Mouse (Mus musculus) spleen, adult 18-20 months (tissue): ENCODE measurements at regions not wholly inside any gene's neighbourhood (a gene's known extent, or its start where the extent isn't known, plus 50 kb on each side); places are given as distances from the start of the nearest gene placed in this dataset.

ENCODE experiments used
- DNase-seq, 2 experiments: peaks; one replicate each; pipeline ENCODE4 v3.0.0; 2022; ENCODE audit warnings: mixed read lengths in 2 of 2

DNA sequence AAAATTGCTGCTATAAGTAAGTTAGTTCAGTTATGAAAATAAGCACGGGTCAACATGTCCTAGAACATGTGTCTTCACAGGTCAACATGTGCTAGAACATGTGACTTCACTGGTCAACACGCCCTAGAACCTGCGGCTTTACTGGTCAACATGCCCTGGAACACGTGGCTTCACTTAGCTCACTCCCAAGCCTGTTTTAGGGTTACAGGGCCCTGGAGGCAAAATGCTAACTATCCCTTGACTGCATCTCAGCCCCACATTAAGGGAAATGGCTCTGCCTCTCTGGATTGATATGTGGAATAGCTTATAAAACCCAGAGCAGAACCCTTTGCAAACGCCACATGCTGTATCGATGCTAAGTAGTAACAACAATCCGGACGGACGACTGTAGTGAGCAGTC is 67.8 kb downstream of the Nkx6-1 start:
- DNase-seq: no peak

DNA sequence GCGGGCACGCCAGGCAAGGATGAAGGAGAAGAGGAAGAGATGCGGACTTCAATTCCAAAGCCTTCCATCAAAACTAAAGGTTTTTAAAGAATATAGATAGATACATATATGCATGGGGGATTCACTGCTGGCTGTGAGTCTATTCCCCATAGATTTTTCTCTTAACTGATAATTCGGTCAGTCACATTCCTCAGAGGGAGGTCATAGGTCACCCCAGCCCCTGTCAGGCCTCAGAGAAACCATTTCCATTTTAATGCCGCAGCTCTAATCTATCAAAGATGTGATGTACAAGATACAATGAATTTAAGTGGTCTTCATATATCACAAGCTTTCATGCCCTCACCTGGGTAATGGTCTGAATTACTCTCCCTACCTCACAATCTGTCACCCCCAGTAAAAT is 73.6 kb downstream of the Nkx6-1 start:
- DNase-seq: no peak

DNA sequence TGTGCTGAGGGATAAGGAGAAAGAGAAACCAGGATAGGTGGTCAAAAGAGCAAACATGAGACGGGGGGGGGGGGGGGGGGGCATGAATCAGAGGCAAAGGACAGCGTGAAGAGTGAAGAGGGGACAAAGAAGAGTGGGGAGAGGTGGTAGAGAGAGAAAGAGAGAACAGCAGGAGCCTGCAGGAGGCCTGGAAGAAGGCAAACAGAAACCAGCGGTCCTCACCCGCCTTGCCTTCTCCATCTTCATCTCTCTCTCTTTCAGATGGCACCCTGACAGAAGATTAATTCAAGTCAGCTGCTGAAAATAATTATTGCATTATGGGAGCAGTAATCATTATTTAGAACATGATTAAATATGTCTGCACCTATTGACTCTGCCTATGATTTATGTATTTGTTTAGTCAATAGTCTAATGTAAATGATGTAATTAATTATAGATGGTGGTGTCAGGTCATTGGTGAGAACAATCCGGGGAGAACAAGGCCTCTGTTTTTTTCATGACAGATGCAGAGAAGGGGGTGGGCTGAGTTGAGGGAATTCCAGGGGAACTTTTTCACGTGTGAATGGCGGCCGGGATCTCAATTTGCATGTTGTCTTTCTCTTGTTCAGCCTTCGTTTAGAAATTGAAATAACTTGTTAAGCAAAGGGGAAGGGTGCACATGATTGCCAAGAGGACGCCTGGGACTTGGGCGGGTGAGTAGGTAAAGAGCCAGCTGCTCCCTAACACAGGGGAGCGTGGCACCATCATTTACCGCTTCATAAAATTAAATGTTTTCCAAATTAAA is 74.3 kb downstream of the Nkx6-1 start:
- no peak for DNase-seq

DNA sequence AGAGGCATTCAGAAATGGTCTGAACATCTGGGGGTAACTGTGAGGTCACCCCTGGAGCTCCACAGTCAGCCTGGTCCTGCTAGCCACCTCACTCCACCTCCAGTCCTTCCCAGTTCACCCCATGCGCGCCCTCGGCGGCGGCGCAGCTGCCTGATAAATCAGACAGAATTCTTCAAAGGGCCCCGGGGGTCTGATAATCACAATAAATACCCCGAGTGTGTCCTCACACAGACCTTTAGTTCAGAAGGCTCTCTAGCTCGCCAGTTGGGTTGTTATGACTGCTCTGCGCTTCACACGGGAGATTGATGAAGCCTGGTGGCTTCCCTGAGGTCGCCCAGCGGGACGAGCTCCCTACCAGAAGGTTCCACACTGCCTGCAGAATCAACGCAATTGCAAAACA is 91.8 kb downstream of the Nkx6-1 start:
- DNase-seq: no peak

DNA sequence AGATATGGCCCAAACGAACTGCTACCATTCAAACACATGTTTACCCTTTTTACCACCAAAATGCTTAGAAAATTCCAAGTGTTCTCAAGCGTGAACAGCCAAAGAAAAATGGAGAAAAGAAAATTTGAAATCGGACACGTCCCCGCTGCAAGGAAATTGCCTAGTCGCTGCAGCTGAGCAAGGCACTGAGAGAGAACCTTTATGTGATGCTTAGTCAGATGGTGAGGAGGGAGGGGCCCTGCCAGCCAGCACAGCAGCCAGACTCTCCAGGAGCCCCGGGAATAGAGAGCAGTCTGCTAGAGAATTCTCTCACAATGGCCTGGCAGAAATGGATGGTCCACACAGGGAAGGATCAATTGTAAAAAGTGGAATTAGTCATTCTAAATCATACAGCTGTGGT is 99.0 kb downstream of the Nkx6-1 start:
- DNase-seq: no peak

DNA sequence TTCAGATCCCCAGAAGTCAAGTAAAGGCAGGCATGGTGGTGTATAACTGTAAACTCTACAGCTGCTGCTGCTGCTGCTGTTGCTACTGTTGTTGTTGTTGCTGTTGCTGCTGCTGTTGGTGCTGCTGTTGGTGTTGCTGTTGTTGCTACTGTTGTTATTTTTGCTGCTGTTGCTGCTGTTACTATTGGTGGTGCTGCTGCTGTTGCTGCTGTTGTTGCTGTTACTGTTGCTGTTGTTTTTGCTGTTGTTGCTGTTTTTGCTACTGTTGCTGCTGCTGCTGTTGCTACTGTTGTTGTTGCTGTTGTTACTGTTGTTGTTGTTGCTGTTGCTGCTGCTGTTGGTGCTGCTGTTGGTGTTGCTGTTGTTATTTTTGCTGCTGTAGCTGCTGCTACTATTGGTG is 104.4 kb downstream of the Nkx6-1 start:
- DNase-seq: no peak

DNA sequence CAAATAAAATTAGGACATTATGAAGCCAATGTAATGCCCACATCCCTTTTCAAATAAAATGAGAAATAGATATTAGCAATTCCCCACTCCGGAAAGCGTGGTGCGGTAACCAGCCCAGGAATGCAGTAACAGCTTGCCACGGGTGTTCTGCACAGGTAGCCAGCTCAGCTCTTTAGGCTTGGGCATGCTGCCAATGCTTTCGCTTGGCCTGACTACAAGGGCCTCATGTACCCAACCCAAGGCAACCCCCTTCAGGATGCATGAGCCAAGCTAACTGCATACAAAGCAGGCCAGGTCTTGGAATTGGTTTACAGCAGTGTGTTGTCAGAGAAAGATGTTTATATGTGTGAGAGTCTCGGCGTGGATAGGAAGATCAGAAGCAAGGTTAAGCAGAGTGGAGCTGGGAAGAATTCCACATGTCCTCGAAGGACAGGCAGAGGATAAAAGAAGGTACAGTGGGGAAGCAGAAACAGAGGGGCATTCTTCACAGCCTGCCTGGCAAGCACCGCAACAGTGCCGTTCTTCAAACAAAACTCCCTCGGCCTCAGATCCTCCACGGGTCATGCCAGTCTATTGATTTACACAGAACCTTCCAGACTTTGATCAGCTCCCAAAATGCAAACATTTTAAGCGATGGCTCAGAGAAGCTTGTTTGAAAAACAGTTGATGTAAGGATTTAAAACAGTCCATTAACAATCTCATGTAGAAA is 106.4 kb downstream of the Nkx6-1 start:
- DNase-seq: no peak

DNA sequence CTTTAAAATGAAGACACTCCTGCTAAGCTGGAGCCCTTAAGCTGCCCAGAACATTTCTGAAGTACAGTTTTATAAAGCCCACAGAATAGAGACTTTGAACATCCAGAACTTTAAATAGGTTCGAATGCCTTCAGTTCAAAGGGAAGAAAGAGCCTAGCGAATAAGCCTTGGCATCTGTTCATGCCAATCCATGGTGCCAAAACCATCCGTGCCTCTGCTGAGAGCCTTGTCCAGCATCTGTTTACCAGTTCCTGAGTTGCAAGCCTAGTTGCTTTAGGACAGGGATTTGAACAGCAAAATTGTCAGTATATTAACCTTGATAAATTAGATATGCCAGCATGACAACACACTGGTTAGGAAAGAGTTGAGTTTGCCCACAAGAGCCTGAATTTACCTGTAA is 107.6 kb downstream of the Nkx6-1 start:
- DNase-seq: no peak

DNA sequence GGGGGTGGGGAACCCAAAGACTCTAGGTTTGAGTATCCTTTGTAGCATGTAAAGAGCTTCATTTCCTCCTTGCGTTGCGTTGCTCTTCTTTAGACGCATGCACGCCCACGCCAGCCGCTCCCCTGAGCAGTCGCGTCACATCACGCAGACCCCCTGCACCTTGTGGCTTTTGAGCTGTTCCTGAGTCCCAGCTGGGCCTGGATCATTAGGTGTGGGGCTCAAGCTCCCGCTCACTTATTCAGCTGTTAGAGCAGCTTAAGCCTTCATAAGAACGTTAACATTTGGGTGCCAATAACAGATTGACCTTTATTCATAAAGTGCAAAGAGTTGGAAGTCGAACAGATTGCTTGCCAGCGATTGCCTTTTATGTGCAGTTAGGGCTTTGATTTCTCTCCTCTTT is 121.5 kb downstream of the Nkx6-1 start:
- no peak for DNase-seq

DNA sequence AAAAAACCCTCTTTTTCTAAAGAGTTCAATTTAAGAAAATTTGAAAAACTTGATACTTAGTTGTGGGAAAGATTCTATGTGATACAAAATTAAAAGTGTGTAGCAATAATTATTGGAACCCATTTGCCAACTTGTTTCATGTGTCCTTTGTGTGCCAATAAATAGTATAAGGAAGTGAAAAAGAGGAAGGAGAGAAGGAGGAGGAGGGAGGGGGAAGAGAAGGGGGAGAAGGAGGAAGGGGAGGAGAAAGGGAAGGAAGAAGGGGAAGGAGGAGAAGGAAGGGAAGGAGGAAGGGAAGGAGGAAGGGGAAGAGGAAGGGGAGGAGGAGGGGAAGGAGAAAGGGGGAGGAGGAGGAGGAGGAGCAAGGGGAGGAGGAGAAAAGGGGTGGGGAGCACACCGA is 125.0 kb downstream of the Nkx6-1 start:
- DNase-seq: no peak

DNA sequence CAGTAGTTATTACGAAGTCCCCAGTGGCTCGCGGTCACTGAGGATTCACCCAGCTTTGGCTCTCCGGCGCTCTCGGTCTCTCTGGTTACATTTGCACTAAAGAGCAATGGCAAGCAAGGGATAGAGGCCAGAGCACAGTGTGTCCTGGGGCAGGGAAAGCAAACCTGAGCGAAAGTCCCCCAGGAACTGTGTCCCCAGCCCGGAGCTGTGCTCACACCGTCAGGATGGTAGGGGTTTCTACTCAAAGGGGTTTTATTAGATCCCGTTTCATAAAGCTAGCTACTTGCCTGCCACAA is 125.6 kb downstream of the Nkx6-1 start:
- no peak for DNase-seq

DNA sequence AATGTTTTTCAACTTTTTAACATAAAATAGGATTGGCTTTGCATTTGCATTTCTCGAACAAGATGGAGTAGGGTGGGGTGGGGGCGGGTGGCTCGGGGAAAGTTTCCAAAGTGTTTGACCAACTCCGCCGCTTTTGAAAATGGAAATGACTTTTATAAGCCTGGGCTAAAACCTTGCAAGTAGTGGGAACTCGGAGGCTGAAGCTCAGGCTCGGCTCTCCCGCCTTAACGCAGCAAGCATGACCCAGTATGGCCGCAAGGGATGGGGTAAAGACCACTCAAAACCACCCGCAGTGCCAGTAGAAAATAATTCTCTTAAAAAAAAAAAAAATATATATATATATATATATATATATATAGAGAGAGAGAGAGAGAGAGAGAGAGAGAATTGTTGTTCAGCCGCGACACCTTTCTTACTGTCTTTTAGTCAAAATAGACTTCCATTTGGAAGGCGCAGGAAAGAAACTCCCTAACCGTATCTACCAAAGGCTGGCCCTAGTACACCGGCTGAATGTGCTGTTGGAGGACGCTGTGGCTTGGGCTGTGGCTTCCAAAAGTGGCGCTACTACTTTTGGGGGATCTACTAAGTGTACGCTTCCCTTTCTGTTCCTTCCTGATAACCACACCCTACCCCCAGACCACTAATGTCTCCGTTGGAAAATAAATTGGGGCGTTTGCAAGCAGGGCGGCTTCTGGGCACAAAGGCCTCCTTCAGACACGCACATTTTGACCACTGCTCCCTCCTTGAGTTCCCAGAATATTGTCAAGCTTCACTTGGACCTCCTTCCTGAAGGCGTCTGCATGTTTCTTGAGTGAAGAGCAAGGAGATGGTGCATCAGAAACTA is 126.2 kb downstream of the Nkx6-1 start:
- no peak for DNase-seq

DNA sequence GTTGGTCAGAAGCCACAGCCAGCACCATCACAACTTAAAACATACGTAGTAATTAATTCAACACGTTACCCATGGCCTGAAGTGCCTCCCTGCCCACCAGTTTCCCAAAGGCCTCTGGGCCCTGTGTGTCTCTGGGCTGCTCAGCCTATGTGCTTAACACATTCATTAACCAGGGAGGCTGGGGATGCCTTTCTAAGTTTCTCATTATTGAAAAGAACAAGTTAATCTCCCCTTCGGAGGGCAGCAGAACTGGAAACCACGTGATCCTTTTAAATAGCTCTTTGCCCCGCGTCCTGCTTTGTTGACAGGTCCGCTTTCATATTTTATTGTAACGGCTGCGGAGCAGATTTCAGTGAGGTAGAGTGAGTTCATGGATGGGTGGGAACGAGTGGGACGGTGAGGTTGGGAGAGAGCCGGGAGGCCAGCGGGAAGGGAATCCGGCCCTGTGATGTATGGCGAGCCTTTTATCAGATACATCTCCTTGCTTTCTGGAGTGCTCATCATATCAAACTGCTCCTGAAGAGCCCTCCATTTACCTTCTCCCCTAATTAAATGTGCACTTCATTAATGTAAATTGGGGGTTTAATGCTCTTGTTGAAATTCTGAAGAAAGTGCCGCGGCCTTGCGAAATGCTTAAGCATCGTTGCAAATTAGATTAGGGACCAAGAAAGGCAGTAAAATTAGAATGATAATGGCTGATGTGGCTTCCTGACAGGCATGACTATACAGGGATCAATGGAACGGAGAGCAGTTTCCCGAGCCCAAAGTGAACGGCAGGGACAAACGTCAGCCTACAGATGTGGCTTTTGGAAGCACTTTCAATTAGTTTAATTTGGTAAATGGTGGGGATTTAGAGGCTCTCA is 127.0 kb downstream of the Nkx6-1 start:
- no peak for DNase-seq

DNA sequence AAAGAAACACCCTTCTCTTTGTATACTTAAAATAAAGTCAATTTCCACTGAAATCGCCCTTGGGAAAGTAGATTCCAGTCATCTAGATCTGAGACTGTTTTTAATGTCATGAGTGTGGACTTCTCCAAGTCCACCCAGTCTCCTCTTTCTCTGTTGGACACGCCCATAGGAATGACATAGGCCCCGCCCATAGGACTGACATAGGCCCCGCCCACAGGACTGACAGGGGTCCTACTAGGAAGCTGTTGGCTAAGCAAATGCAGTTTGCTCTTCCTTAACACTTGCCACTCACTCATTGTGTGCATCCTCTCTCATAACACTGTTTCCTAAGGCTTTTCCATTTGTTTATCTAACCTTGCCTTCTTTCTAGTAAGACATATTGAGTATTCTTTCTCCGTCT is 129.3 kb downstream of the Nkx6-1 start:
- DNase-seq: no peak

DNA sequence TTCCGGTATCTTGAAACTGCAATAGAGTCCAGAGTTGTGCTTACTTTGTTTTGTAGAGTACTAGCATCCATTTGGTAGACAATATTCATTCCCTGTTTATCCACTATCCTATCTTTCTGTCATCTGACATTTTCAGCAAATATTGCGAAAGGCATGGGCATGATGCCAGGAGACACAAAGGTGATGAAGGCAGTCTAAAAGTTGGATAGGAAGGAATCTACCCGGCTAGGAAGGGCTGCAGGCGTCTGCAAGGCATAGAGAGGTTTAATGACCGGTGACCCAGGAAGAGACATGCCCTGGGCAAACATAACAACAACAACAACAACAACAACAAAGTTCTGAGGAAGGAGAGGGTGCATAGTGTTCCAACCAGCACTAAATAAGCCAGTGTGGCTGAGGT is 139.4 kb downstream of the Nkx6-1 start:
- no peak for DNase-seq

DNA sequence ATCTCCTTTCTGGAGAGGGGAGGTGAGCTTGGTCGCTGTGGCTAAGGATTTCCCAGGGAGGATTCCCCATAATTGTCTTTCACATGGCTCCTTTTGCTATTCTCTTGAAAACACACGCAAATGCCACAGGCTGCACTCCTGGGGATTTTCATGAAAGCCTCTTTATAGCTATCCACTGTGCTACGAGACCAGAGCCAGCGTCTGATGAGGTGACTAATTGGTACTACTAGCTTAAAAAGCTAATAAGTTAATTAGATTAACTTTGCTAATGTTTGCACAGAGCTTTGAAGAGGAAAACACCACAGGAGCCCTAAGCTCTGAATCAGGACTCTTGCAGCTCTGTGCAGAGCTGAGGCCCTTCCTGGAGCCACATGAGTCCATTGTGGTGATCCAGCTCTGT is 140.1 kb downstream of the Nkx6-1 start:
- no peak for DNase-seq

DNA sequence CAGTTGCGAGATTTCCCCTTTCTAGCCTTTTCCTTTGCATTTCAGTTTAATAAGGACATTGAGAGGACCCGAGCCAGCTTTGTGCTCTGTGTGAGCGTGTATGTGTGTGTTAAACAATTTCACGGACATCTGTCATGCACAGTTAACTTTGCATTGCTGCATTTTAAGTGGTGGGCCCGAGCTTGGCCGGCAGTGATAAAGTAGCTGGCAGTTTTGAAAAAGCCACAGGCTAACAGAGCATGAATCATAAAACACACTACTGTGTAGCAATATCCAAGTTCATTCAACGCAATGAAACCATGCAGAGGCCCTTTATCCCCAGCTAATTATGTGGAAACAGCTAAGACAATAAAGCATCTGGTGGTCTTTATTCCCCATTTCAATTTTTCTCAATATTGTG is 140.9 kb downstream of the Nkx6-1 start:
- DNase-seq: no peak

DNA sequence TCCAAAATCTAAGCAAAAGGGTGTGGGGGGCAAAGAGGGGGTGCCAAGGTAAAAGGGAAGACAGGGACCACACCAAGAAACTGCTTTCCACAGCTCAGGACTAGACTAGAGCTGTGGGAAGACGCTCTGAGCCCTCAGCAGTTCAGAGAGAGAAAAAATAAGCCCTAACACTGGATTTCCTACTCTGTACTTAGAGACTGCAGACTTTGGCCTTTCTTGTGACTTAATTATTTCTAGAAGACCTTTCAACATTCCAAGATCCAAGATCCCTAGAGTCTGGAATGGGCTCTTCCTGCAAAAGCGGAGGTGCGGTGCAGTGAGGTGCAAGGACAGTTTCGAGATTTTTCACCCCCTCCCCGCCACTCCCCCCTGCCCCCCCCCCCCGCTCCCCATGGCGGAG is 141.3 kb downstream of the Nkx6-1 start:
- DNase-seq: no peak

DNA sequence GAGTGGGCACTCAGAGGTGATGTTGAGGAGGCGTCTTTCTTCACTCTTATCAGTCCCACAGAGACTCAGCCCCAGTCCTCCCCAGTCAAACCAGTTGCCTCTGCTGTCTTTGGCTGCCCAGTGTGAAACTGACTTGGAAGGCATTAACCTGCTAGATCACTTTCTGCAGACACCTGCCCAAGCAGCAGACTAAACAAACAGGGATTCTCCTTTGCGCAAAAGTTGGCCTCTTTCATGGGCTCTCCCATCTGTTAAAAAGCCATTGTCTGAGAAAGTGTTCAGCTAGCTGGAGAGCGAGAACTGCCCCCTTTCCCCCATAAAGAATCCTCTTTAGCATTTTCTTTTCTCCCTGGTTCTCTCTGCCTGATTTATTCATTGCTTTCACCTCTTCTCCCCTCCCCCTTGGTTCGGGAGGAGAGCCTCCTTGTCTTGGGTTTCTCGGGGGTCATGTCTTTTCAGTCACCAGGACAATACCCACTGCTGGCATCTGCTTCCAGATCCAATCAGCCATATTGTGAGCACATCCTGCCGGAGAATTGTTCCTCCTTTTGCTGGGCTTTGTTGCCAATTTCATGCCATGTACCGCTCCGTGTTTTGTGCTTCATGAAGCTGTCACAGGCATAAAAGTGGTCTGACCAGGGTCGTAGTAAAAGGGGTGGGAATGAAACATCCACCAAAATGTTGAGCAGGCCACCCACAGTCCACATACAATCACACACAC is 143.7 kb downstream of the Nkx6-1 start:
- DNase-seq: no peak

DNA sequence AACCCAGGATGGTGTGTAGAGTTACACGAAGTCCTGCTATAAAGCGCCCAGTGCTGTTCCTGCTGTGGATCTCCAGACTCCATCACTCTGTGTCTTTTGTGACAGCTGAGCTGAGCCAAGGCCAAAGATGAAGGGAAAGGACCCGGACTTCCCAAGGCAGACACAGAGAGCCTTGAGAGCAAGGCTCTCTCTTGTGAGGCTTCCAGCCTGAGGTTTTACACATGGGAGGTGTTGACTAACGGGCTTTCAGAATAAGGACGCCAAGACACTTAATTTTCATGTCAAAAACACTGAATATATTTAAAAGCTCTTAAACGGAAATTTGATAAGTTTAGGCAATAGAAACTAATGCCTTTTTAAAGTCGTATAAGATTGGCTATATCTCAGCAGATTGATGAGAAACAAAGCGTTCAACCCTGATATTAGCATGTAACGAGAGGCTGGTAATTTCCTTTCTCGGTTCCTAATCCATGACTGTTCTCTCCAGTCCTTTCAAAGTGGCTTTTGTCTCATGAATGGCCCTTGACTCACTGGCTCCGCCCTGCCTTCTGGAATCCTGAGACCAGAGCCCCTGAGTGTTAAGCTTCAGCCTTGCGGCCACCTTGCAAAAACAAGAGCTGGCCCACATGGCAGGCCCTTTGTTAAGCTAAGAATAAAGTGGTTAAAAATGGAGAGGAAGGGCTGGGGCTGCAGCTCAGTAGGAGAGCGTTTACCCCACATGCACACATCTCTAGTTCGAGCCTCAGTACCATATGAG is 145.8 kb downstream of the Nkx6-1 start:
- no peak for DNase-seq

DNA sequence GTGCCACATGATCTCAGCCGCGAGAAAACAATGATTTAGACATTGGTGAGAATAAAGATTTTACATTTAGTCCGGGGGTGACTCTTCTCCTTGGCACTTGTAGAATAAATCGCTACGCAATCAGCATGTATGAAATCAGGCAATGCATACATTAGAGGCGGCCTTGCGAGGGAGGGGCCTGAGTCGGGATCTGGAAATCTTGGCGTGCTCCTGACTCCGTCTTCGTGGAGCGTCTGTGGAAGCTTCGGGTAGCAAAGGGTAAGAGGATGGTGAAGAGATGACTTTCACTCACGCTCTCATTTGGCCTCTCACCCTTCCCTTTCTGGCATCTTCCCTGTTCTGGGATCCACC is 167.1 kb downstream of the Nkx6-1 start:
- DNase-seq: no peak
